Mouse (Mus musculus) G1E (cell line): ENCODE results near the gene Erg. TPM values are rescaled to one million over a fixed set of nuclear protein-coding genes. Genes with fewer than 3 reads are reported as not detected.

ENCODE experiments used
- ATAC-seq: 2 replicates; pipeline ENCODE4 v1.8.0; 2016; ENCODE audit warnings: mild to moderate bottlenecking; ENCODE audit not compliant: insufficient number of reproducible peaks, poor library complexity, low FRiP score, severe bottlenecking; ENCODE audit errors: extremely low read depth
- DNase-seq: peaks from one replicate; pipeline ENCODE4 v3.0.0; 2012; ENCODE audit warnings: low spot score
- H3K27me3 ChIP-seq: 2 replicates; pipeline ENCODE4 v1.6.1; 2012; ENCODE audit warnings: mild to moderate bottlenecking, low read length, inconsistent platforms; ENCODE audit not compliant: insufficient read depth
- H3K36me3 ChIP-seq: replicated peaks from 2 replicates; pipeline ENCODE3; 2012; ENCODE audit warnings: mild to moderate bottlenecking, inconsistent platforms
- H3K4me1 ChIP-seq: 2 replicates; pipeline ENCODE4 v1.6.1; 2012; ENCODE audit warnings: low read depth, low read length, inconsistent platforms, mixed read lengths; ENCODE audit not compliant: insufficient read depth
- H3K4me3 ChIP-seq: 2 replicates; pipeline ENCODE4 v1.5.1; 2012; ENCODE audit warnings: low read depth, mild to moderate bottlenecking, inconsistent platforms, low read length, moderate library complexity, mixed read lengths
- H3K9me3 ChIP-seq: replicated peaks from 2 replicates; pipeline ENCODE4 v1.6.1; 2012; ENCODE audit warnings: inconsistent platforms
- CTCF ChIP-seq: IDR thresholded peaks from 2 replicates; pipeline ENCODE4 v1.5.1; 2012; ENCODE audit warnings: low read depth, low read length, inconsistent platforms, mixed read lengths
- GATA1 ChIP-seq: IDR thresholded peaks from 2 replicates; pipeline ENCODE4 v1.6.1; 2012; ENCODE audit warnings: borderline replicate concordance, low read length, inconsistent platforms, mixed read lengths
- GATA2 ChIP-seq: IDR thresholded peaks from 2 replicates; pipeline ENCODE4 v1.6.1; 2012; ENCODE audit warnings: low read depth, low read length, inconsistent platforms, borderline replicate concordance
- POLR2AphosphoS5 ChIP-seq: IDR thresholded peaks from 2 replicates; pipeline ENCODE4 v1.6.1; 2012; ENCODE audit warnings: low read depth, low read length, inconsistent platforms; ENCODE audit not compliant: insufficient replicate concordance
- TAL1 ChIP-seq: conservative IDR thresholded peaks from 2 replicates; pipeline ENCODE4 v1.6.1; 2012; ENCODE audit warnings: low read depth, low read length, inconsistent platforms, mixed read lengths
- polyA plus RNA-seq: library from polyadenylated mRNA; stranded (reverse); fragments of >175 nt; gene quantifications from 2 replicates; pipeline ENCODE4 v1.2.3, GENCODE M21; 2012
- total RNA-seq, 2 experiments: library from RNA; stranded (forward) in 1 of 2; stranded (reverse) in 1 of 2; fragments of 200-1000 nt in 1 of 2; fragments of >200 nt in 1 of 2; fragmentation: Nextera tagmentation in 1 of 2; gene quantifications; 2 replicates each; pipeline ENCODE4 v1.2.3; 2014 to 2017

Gene Erg
- total and polyA plus RNA-seq, 3 experiments: 2.0 to 17.7 (median 7.4) TPM

GRCm38 (mm10) chr16:95466548-95466947, 119.8 kb downstream of the Erg start:
- no peak for DNase-seq
- H3K4me1 ChIP-seq: peaks cover 66% of the 10 kb centered on the region
- H3K27me3 ChIP-seq: no peaks in the 10 kb centered on the region
- TF ChIP-seq POLR2AphosphoS5: no peak
- TF ChIP-seq TAL1: no peak
- TF ChIP-seq GATA1: no peak
- no peak for TF ChIP-seq CTCF
- TF ChIP-seq GATA2: no peak
- no peaks in the 10 kb centered on the region for H3K9me3 ChIP-seq
- ATAC-seq: no peak
- H3K36me3 ChIP-seq: peaks cover 12% of the 10 kb centered on the region
- no peak overlapping the region for H3K4me3 ChIP-seq

GRCm38 (mm10) chr16:95464609-95465008, 121.8 kb downstream of the Erg start:
- TF ChIP-seq GATA2: no peak
- TF ChIP-seq TAL1: no peak
- no peak for TF ChIP-seq CTCF
- TF ChIP-seq POLR2AphosphoS5: no peak
- no peak for TF ChIP-seq GATA1
- H3K9me3 ChIP-seq: no peaks in the 10 kb centered on the region
- ATAC-seq (no peak), DNase-seq (no peak)
- no peaks in the 10 kb centered on the region for H3K27me3 ChIP-seq
- peaks cover 63% of the 10 kb centered on the region for H3K4me1 ChIP-seq
- H3K4me3 ChIP-seq: no peak overlapping the region
- H3K36me3 ChIP-seq: peaks cover 12% of the 10 kb centered on the region

- Histone ChIP-seq H3K4me1 (peaks cover 62% of the 10 kb centered on the region), H3K36me3 (peaks cover 12% of the 10 kb centered on the region), H3K9me3 (no peaks in the 10 kb centered on the region), H3K27me3 (no peaks in the 10 kb centered on the region; the same call in 1 of the 2 replicates), H3K4me3 (no peak overlapping the region)
- TF ChIP-seq POLR2AphosphoS5: no peak
- TF ChIP-seq GATA2: no peak
- no peak for TF ChIP-seq CTCF
- DNase-seq: no peak
- no peak for ATAC-seq
These were observed 122.6 kb downstream of the Erg start for GRCm38 (mm10) chr16:95463796-95464195.

GRCm38 (mm10) chr16:95461941-95462340, 124.5 kb downstream of the Erg start:
- H3K27me3 ChIP-seq: no peaks in the 10 kb centered on the region; the same call in 1 of the 2 replicates
- H3K36me3 ChIP-seq: peaks cover 7% of the 10 kb centered on the region
- H3K4me1 ChIP-seq: peaks cover 51% of the 10 kb centered on the region
- DNase-seq (no peak), ATAC-seq (no peak)
- H3K9me3 ChIP-seq: no peaks in the 10 kb centered on the region
- no peak for TF ChIP-seq GATA2
- TF ChIP-seq POLR2AphosphoS5: no peak
- TF ChIP-seq CTCF: no peak
- no peak for TF ChIP-seq GATA1
- no peak for TF ChIP-seq TAL1
- H3K4me3 ChIP-seq: no peak overlapping the region

GRCm38 (mm10) chr16:95460336-95460735, 126.1 kb downstream of the Erg start:
- Histone ChIP-seq H3K4me1 (peaks cover 39% of the 10 kb centered on the region), H3K9me3 (no peaks in the 10 kb centered on the region), H3K4me3 (no peak overlapping the region), H3K36me3 (peaks cover 5% of the 10 kb centered on the region), H3K27me3 (no peaks in the 10 kb centered on the region; the same call in 1 of the 2 replicates)
- DNase-seq (no peak), ATAC-seq (no peak)
- TF ChIP-seq POLR2AphosphoS5 (no peak), GATA2 (no peak), TAL1 (no peak), CTCF (no peak), GATA1 (no peak)

GRCm38 (mm10) chr16:95459325-95459691, 127.1 kb downstream of the Erg start:
- H3K4me1 ChIP-seq: peaks cover 42% of the 10 kb centered on the region
- TF ChIP-seq GATA2 (no peak), POLR2AphosphoS5 (no peak), CTCF (no peak), TAL1 (no peak), GATA1 (no peak)

More at GRCm38 (mm10) chr16:95459325-95459691, 127.1 kb downstream of the Erg start:
- Histone ChIP-seq H3K9me3 (no peaks in the 10 kb centered on the region), H3K36me3 (peaks cover 8% of the 10 kb centered on the region), H3K4me3 (no peak overlapping the region), H3K27me3 (no peaks in the 10 kb centered on the region; the same call in 1 of the 2 replicates)
- DNase-seq: no peak
- no peak; the same call in 1 of the 2 replicates for ATAC-seq
